Mouse (Mus musculus) cerebellum, adult 2 months (tissue): ENCODE results near the gene Chn1. TPM values are rescaled to one million over a fixed set of nuclear protein-coding genes. Genes with fewer than 3 reads are reported as not detected.

Experiments used
- DNase-seq, 2 experiments: peaks; one replicate each; pipeline ENCODE4 v3.0.0; 2021
- H3K27ac ChIP-seq: fragments of 200-500 bp; 2 replicates; pipeline ENCODE4 v1.5.1; 2012; ENCODE audit warnings: low read length, control low read depth, inconsistent platforms; ENCODE audit not compliant: insufficient read depth
- H3K27me3 ChIP-seq: fragments of 200-500 bp; 2 replicates; pipeline ENCODE4 v1.6.1; 2012; ENCODE audit warnings: inconsistent platforms, mild to moderate bottlenecking, low read length, moderate library complexity; ENCODE audit not compliant: control insufficient read depth, insufficient read depth
- H3K4me1 ChIP-seq: fragments of 200-500 bp; 2 replicates; pipeline ENCODE4 v1.6.1; 2011; ENCODE audit warnings: low read length; ENCODE audit not compliant: control insufficient read depth, insufficient read depth
- H3K4me3 ChIP-seq: fragments of 200-500 bp; replicated peaks from 2 replicates; pipeline ENCODE3; 2011; ENCODE audit warnings: mild to moderate bottlenecking, low read depth, low read length, control low read depth; ENCODE audit not compliant: insufficient read depth
- CTCF ChIP-seq: fragments of 200-500 bp; IDR thresholded peaks from 2 replicates; pipeline ENCODE4 v1.5.1; 2011; ENCODE audit warnings: low read depth, mild to moderate bottlenecking, control low read depth, low read length, moderate library complexity, borderline replicate concordance; ENCODE audit not compliant: insufficient read depth
- POLR2A ChIP-seq: fragments of 200-500 bp; IDR thresholded peaks from 2 replicates; pipeline ENCODE4 v1.6.1; 2011; ENCODE audit warnings: low read length, control low read depth, borderline replicate concordance; ENCODE audit not compliant: insufficient read depth
- WGBS: fragments of 180-500 bp; shearing (Covaris S2); methylation state at CpG from one replicate; pipeline ENCODE4 v1.1.7; 2018; 5-methylcytosine and 5-hydroxymethylcytosine counted together
- polyA plus RNA-seq: library from polyadenylated mRNA; depleted of rRNA; stranded (reverse); fragments of >200 nt; gene quantifications from 2 replicates; pipeline ENCODE4 v1.2.3, GENCODE M21; 2012

Chn1 gene
- polyA plus RNA-seq, 1 experiment = 288 TPM

- WGBS = 89% methylated on average over 6 of the region's 6 CpGs
- Histone ChIP-seq H3K4me1 (no peaks in the 10 kb centered on the region; the same call in 1 of the 2 replicates), H3K27ac (no peak overlapping the region), H3K4me3 (no peak overlapping the region), H3K27me3 (no peaks in the 10 kb centered on the region)
- no peak for DNase-seq
- TF ChIP-seq POLR2A = no peak
- TF ChIP-seq CTCF = no peak
Measured at GRCm38 (mm10) chr2:73608391-73608790, 166.8 kb downstream of the Chn1 start.

DNA sequence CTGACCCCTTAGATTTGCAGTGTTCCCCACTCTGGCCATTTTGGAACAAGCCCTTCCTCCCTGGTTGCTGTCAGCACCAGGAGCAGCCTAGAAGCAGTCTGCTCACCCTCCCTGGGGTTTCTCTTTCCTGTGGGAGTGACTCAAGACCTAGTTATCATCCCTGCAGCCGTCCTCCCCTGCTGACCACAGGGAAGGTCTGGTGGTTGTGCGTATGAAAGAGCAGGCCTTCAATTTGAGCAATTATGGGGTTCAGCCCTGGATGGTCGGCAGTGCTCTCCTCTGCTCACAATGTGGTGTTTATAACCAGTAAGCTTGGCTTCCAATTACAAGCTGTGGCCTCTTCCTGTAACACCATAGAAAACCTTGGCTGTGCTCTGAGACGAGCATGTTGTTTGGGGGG is 167.5 kb downstream of the Chn1 start:
- WGBS = 55% methylated on average over 4 of the region's 4 CpGs
- no peak for DNase-seq
- Histone ChIP-seq H3K27ac (no peak overlapping the region), H3K27me3 (no peaks in the 10 kb centered on the region), H3K4me1 (no peaks in the 10 kb centered on the region; the same call in 1 of the 2 replicates), H3K4me3 (no peak overlapping the region)
- TF ChIP-seq CTCF = no peak
- no peak for TF ChIP-seq POLR2A

GRCm38 (mm10) chr2:73607146-73607545 is 168.0 kb downstream of the Chn1 start:
- H3K4me1 ChIP-seq = no peaks in the 10 kb centered on the region; the same call in 1 of the 2 replicates
- H3K27me3 ChIP-seq = no peaks in the 10 kb centered on the region
- no peak overlapping the region for H3K27ac ChIP-seq
- WGBS = 79% methylated on average over 2 of the region's 2 CpGs
- TF ChIP-seq CTCF (no peak), POLR2A (no peak)
- no peak overlapping the region for H3K4me3 ChIP-seq
- DNase-seq = no peak

GRCm38 (mm10) chr2:73606616-73607015 is 168.5 kb downstream of the Chn1 start:
- Histone ChIP-seq H3K4me1 (no peaks in the 10 kb centered on the region; the same call in 1 of the 2 replicates), H3K27me3 (no peaks in the 10 kb centered on the region), H3K27ac (no peak overlapping the region), H3K4me3 (no peak overlapping the region)
- 97% methylated on average over 6 of the region's 6 CpGs for WGBS
- no peak for DNase-seq
- TF ChIP-seq CTCF (no peak), POLR2A (no peak)

- WGBS = 18% methylated on average over 8 of the region's 8 CpGs
- DNase-seq = no peak
- no peak overlapping the region for H3K4me3 ChIP-seq
- no peaks in the 10 kb centered on the region for H3K27me3 ChIP-seq
- H3K27ac ChIP-seq = no peak overlapping the region
- H3K4me1 ChIP-seq = no peaks in the 10 kb centered on the region; the same call in 1 of the 2 replicates
- TF ChIP-seq CTCF = no peak
- TF ChIP-seq POLR2A = no peak
Measured at GRCm38 (mm10) chr2:73605077-73605476, 170.1 kb downstream of the Chn1 start.

DNA sequence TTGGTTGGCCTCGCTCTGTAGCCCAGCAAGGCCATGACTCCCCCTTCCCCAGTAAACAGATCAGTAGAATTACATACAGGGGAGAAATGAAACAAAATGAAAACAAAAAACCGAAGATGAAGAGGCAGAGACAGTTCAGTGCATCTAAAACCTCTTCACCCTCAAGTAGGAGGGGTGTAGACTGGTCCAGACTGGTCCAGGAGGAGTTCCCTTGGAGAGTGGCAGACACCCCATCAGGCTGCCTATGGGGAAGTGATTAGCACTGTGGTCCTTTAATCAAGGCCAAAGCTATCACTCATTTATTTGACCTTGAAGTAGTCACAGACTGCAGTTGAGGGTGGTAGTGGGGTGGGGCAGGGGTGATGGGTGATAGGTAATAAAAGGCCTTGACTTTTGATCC is 170.6 kb downstream of the Chn1 start:
- no peak for DNase-seq
- Histone ChIP-seq H3K4me3 (no peak overlapping the region), H3K4me1 (no peaks in the 10 kb centered on the region; the same call in 1 of the 2 replicates), H3K27me3 (no peaks in the 10 kb centered on the region), H3K27ac (no peak overlapping the region)
- WGBS = 79% methylated on average over 2 of the region's 2 CpGs
- TF ChIP-seq CTCF = no peak
- TF ChIP-seq POLR2A = no peak

- Histone ChIP-seq H3K27ac (no peak overlapping the region), H3K4me3 (no peak overlapping the region), H3K4me1 (no peaks in the 10 kb centered on the region), H3K27me3 (no peaks in the 10 kb centered on the region)
- 63% methylated on average over 2 of the region's 2 CpGs for WGBS
- no peak for DNase-seq
- no peak for TF ChIP-seq CTCF
- TF ChIP-seq POLR2A = no peak
Measured at GRCm38 (mm10) chr2:73600650-73601049, 174.5 kb downstream of the Chn1 start.

DNA sequence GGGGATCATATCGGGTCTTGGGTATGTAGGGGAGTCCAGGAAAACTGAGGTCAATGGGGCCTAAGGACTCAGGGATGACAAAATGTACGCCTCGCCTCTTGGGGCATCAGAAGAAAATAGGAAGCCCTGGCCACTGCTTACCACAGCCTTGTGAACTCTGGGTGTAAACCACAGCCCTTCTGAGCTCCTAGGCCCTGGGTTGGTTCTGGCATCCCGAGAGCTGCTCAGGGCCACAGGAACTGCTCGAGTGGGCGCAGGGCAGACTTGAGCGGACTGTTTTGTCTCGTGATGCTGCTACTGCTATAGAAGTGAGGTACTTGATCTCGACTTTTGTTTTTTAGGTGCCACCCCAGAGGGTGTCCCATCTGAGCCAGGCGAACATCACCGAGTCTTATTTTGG is 177.4 kb downstream of the Chn1 start:
- WGBS = 95% methylated on average over 11 of the region's 11 CpGs
- no peak for TF ChIP-seq CTCF
- no peak for TF ChIP-seq POLR2A
- no peak for DNase-seq
- no peaks in the 10 kb centered on the region for H3K27me3 ChIP-seq
- no peaks in the 10 kb centered on the region for H3K4me1 ChIP-seq
- no peak overlapping the region for H3K4me3 ChIP-seq
- H3K27ac ChIP-seq = no peak overlapping the region
